Mouse (Mus musculus): ENCODE data around the gene Tas2r129. TPM values are rescaled to one million over a fixed set of nuclear protein-coding genes. Genes with fewer than 3 reads are reported as not detected.
"Not testable (repeated sequence)": the region's sequence is repeated elsewhere in the genome, so short reads cannot be mapped to it uniquely, and the experiment has no call there.

The Tas2r129 gene
- polyA plus RNA-seq (2014; fragmentation: Nextera tagmentation; extraction: Ambion mirVana), result not detected in 2 replicates

- Histone ChIP-seq H3K27me3 (ENCODE audit: insufficient read depth, low read length) (no peaks in the 10 kb centered on the region), H3K4me3 (ENCODE audit: low read depth, low read length) (no peak within 1 kb of the TSS), H3K36me3 (ENCODE audit: insufficient read depth) (no peaks in the 10 kb centered on the region), H3K27ac (ENCODE audit: low read depth) (no peak within 1 kb of the TSS), H3K9me3 (ENCODE audit: low read depth, low read length) (no peaks in the 10 kb centered on the region), H3K9ac (no peak within 1 kb of the TSS), H3K4me1 (ENCODE audit: insufficient read depth) (no peaks in the 10 kb centered on the region), H3K4me2 (no peak within 1 kb of the TSS)
- ATAC-seq (ENCODE audit: insufficient read depth), result no peak
- TF ChIP-seq CTCF (IDR thresholded peaks at IDR 0.05; ENCODE audit: low read depth), result no peak
- WGBS, result 80% methylated on average over 2 of the region's 2 CpGs
- no peak for DNase-seq
These were observed at the start of gene Tas2r129 for GRCm38 (mm10) chr6:132950802-132951201. Gene Tas2r129 (plus strand): TSS chr6:132951102.

- no peak within 1 kb of the TSS for H3K27ac ChIP-seq (ENCODE audit: low read depth)
- no peaks in the 10 kb centered on the region for H3K4me1 ChIP-seq (ENCODE audit: insufficient read depth)
- no peak within 1 kb of the TSS for H3K9ac ChIP-seq
- no peak for ATAC-seq (ENCODE audit: insufficient read depth)
- WGBS, result 83% methylated on average over 3 of the region's 3 CpGs
- no peaks in the 10 kb centered on the region for H3K9me3 ChIP-seq (ENCODE audit: low read depth, low read length)
- DNase-seq, result no peak
- H3K27me3 ChIP-seq (ENCODE audit: insufficient read depth, low read length), result no peaks in the 10 kb centered on the region
- no peaks in the 10 kb centered on the region for H3K36me3 ChIP-seq (ENCODE audit: insufficient read depth)
- no peak within 1 kb of the TSS for H3K4me3 ChIP-seq (ENCODE audit: low read depth, low read length)
- no peak within 1 kb of the TSS for H3K4me2 ChIP-seq
- no peak for TF ChIP-seq CTCF (IDR thresholded peaks at IDR 0.05; ENCODE audit: low read depth)
These were observed 41.6 kb upstream of the Tas2r129 start, which contains the start of gene Tas2r125 for GRCm38 (mm10) chr6:132909351-132909750. Gene Tas2r125 (plus strand): TSS chr6:132909651.

- not testable (repeated sequence) for H3K4me2 ChIP-seq; H3K4me3 ChIP-seq (ENCODE audit: low read depth, low read length); H3K27ac ChIP-seq (ENCODE audit: low read depth); H3K4me1 ChIP-seq (ENCODE audit: insufficient read depth); H3K36me3 ChIP-seq (ENCODE audit: insufficient read depth); H3K9ac ChIP-seq; ATAC-seq (ENCODE audit: insufficient read depth); H3K9me3 ChIP-seq (ENCODE audit: low read depth, low read length); DNase-seq; H3K27me3 ChIP-seq (ENCODE audit: insufficient read depth, low read length)
These were observed 9.5 kb upstream of the Tas2r129 start for GRCm38 (mm10) chr6:132941376-132941775.

GRCm38 (mm10) chr6:132957819-132958218 is 6.9 kb downstream of the Tas2r129 start, which contains the start of gene Tas2r131:
Gene Tas2r131 (minus strand): TSS chr6:132957919.
- Histone ChIP-seq H3K36me3 (ENCODE audit: insufficient read depth) (no peaks in the 10 kb centered on the region), H3K4me1 (ENCODE audit: insufficient read depth) (no peaks in the 10 kb centered on the region), H3K9me3 (ENCODE audit: low read depth, low read length) (no peaks in the 10 kb centered on the region), H3K9ac (no peak within 1 kb of the TSS), H3K27ac (ENCODE audit: low read depth) (no peak within 1 kb of the TSS), H3K27me3 (ENCODE audit: insufficient read depth, low read length) (no peaks in the 10 kb centered on the region), H3K4me3 (ENCODE audit: low read depth, low read length) (no peak within 1 kb of the TSS), H3K4me2 (no peak within 1 kb of the TSS)
- 56% methylated on average over 1 of the region's 1 CpGs for WGBS
- ATAC-seq (ENCODE audit: insufficient read depth), result no peak
- no peak for TF ChIP-seq CTCF (IDR thresholded peaks at IDR 0.05; ENCODE audit: low read depth)
- DNase-seq, result no peak

GRCm38 (mm10) chr6:132980865-132981264 is 30.0 kb downstream of the Tas2r129 start, which contains the start of gene Tas2r109:
Gene Tas2r109 (minus strand): TSS chr6:132980965.
- no peaks in the 10 kb centered on the region for H3K27me3 ChIP-seq (ENCODE audit: insufficient read depth, low read length)
- 80% methylated on average over 2 of the region's 2 CpGs for WGBS
- TF ChIP-seq CTCF (IDR thresholded peaks at IDR 0.05; ENCODE audit: low read depth), result no peak
- no peak within 1 kb of the TSS for H3K4me3 ChIP-seq (ENCODE audit: low read depth, low read length)
- no peaks in the 10 kb centered on the region for H3K4me1 ChIP-seq (ENCODE audit: insufficient read depth)
- H3K36me3 ChIP-seq (ENCODE audit: insufficient read depth), result no peaks in the 10 kb centered on the region
- no peak for DNase-seq
- H3K4me2 ChIP-seq, result no peak within 1 kb of the TSS
- H3K9me3 ChIP-seq (ENCODE audit: low read depth, low read length), result no peaks in the 10 kb centered on the region
- H3K27ac ChIP-seq (ENCODE audit: low read depth), result no peak within 1 kb of the TSS
- no peak within 1 kb of the TSS for H3K9ac ChIP-seq
- no peak for ATAC-seq (ENCODE audit: insufficient read depth)

Other genes starting within 250 kb of the Tas2r129 start
- gene Tas2r122, start 239.2 kb upstream of the Tas2r129 start, polyA plus RNA-seq (2014; fragmentation: Nextera tagmentation; extraction: Ambion mirVana), result not detected in 2 replicates
- gene Tas2r115, start 213.1 kb upstream of the Tas2r129 start, polyA plus RNA-seq (2014; fragmentation: Nextera tagmentation; extraction: Ambion mirVana), result not detected in 2 replicates
- gene Tas2r124, start 196.4 kb upstream of the Tas2r129 start, polyA plus RNA-seq (2014; fragmentation: Nextera tagmentation; extraction: Ambion mirVana), result not detected in 2 replicates
- not detected in 2 replicates for gene Tas2r102, start 189.0 kb upstream of the Tas2r129 start, polyA plus RNA-seq (2014; fragmentation: Nextera tagmentation; extraction: Ambion mirVana)
- gene Tas2r136, start 172.9 kb upstream of the Tas2r129 start, polyA plus RNA-seq (2014; fragmentation: Nextera tagmentation; extraction: Ambion mirVana), result not detected in 2 replicates
- not detected in 2 replicates for gene Tas2r117, start 148.3 kb upstream of the Tas2r129 start, polyA plus RNA-seq (2014; fragmentation: Nextera tagmentation; extraction: Ambion mirVana)
- gene Tas2r123, start 104.0 kb upstream of the Tas2r129 start, polyA plus RNA-seq (2014; fragmentation: Nextera tagmentation; extraction: Ambion mirVana), result not detected in 2 replicates
- gene Tas2r116, start 95.7 kb upstream of the Tas2r129 start, polyA plus RNA-seq (2014; fragmentation: Nextera tagmentation; extraction: Ambion mirVana), result not detected in 2 replicates
- gene Tas2r110, start 83.1 kb upstream of the Tas2r129 start, polyA plus RNA-seq (2014; fragmentation: Nextera tagmentation; extraction: Ambion mirVana), result not detected in 2 replicates
- not detected in 2 replicates for gene Tas2r113, start 58.1 kb upstream of the Tas2r129 start, polyA plus RNA-seq (2014; fragmentation: Nextera tagmentation; extraction: Ambion mirVana)
- gene Tas2r125, start 41.5 kb upstream of the Tas2r129 start, polyA plus RNA-seq (2014; fragmentation: Nextera tagmentation; extraction: Ambion mirVana), result not detected in 2 replicates
- not detected in 2 replicates for gene Tas2r131, start 6.8 kb downstream of the Tas2r129 start, polyA plus RNA-seq (2014; fragmentation: Nextera tagmentation; extraction: Ambion mirVana)
- not detected in 2 replicates for gene Tas2r109, start 29.9 kb downstream of the Tas2r129 start, polyA plus RNA-seq (2014; fragmentation: Nextera tagmentation; extraction: Ambion mirVana)
- gene Tas2r103, start 86.0 kb downstream of the Tas2r129 start, polyA plus RNA-seq (2014; fragmentation: Nextera tagmentation; extraction: Ambion mirVana), result not detected in 2 replicates
- not detected in 2 replicates for gene Tas2r140, start 104.7 kb downstream of the Tas2r129 start, polyA plus RNA-seq (2014; fragmentation: Nextera tagmentation; extraction: Ambion mirVana)
- 57.7 and 61.4 TPM in 2 replicates for gene Smim10l1, start 153.8 kb downstream of the Tas2r129 start, polyA plus RNA-seq (2014; fragmentation: Nextera tagmentation; extraction: Ambion mirVana)